Mouse (Mus musculus) MEL (cell line): ENCODE measurements around the gene Lefty1. TPM values are rescaled to one million over a fixed set of nuclear protein-coding genes. Genes with fewer than 3 reads are reported as not detected.

Experiments used
- DNase-seq: peaks from one replicate; pipeline ENCODE4 v3.0.0; 2011; ENCODE audit warnings: low read depth, low spot score
- H3K27ac ChIP-seq: 2 replicates; pipeline ENCODE4 v1.5.1; 2012; ENCODE audit warnings: low read depth, mild to moderate bottlenecking, control low read depth, low read length, moderate library complexity; ENCODE audit not compliant: control insufficient read depth
- H3K27me3 ChIP-seq, 2 experiments: fragments of 150-350 bp in 1 of 2; sonication (generic) in 1 of 2; 2 replicates each; pipeline ENCODE4 v1.6.1; 2012; ENCODE audit warnings: low read length in 2 of 2, mild to moderate bottlenecking in 2 of 2, improper control_type of control experiment in 1 of 2, moderate library complexity in 1 of 2; ENCODE audit not compliant: insufficient read depth in 2 of 2, control insufficient read depth in 1 of 2
- H3K36me3 ChIP-seq, 2 experiments: 2 replicates each; pipeline ENCODE4 v1.6.1; 2012 to 2014; ENCODE audit warnings: low read length in 2 of 2, improper control_type of control experiment in 1 of 2, inconsistent platforms in 1 of 2, mild to moderate bottlenecking in 1 of 2; ENCODE audit not compliant: insufficient read depth in 2 of 2, control insufficient read depth in 1 of 2
- H3K4me1 ChIP-seq, 2 experiments: fragments of 150-350 bp in 1 of 2; sonication (generic) in 1 of 2; 2 replicates each; pipeline ENCODE4 v1.6.1; 2012; ENCODE audit warnings: low read length in 2 of 2, improper control_type of control experiment in 1 of 2, mild to moderate bottlenecking in 1 of 2; ENCODE audit not compliant: insufficient read depth in 2 of 2, control insufficient read depth in 1 of 2
- H3K4me3 ChIP-seq, 2 experiments: fragments of 150-350 bp in 1 of 2; sonication (generic) in 1 of 2; 2 replicates each; pipeline ENCODE4 v1.5.1; 2012; ENCODE audit warnings: low read depth in 2 of 2, low read length in 2 of 2, mild to moderate bottlenecking in 2 of 2, moderate library complexity in 2 of 2, control low read depth in 1 of 2, improper control_type of control experiment in 1 of 2; ENCODE audit not compliant: control insufficient read depth in 1 of 2, insufficient read depth in 1 of 2
- H3K79me2 ChIP-seq: 2 replicates; pipeline ENCODE4 v1.6.1; 2012; ENCODE audit warnings: mild to moderate bottlenecking, low read length, moderate library complexity; ENCODE audit not compliant: control insufficient read depth, poor library complexity, insufficient read depth
- H3K9ac ChIP-seq: 2 replicates; pipeline ENCODE4 v1.6.1; 2012; ENCODE audit warnings: low read depth, mild to moderate bottlenecking, control low read depth, low read length, moderate library complexity; ENCODE audit not compliant: control insufficient read depth, poor library complexity, severe bottlenecking
- H3K9me3 ChIP-seq: fragments of 150-350 bp; sonication (generic); replicated peaks from 2 replicates; pipeline ENCODE4 v1.6.1; 2012; ENCODE audit warnings: mild to moderate bottlenecking, low read length, improper control_type of control experiment, moderate library complexity; ENCODE audit not compliant: insufficient read depth
- BHLHE40 ChIP-seq: IDR thresholded peaks from 2 replicates; pipeline ENCODE4 v1.6.1; 2012; ENCODE audit warnings: low read depth, mild to moderate bottlenecking, inconsistent platforms, low read length, improper control_type of control experiment, borderline replicate concordance
- CHD2 ChIP-seq: IDR thresholded peaks from 2 replicates; pipeline ENCODE4 v1.6.1; 2011; ENCODE audit warnings: low read length, improper control_type of control experiment
- E2F4 ChIP-seq: IDR thresholded peaks from 2 replicates; pipeline ENCODE4 v1.6.1; 2011; ENCODE audit warnings: low read depth, low read length, improper control_type of control experiment, borderline replicate concordance
- ELF1 ChIP-seq: IDR thresholded peaks from 2 replicates; pipeline ENCODE4 v1.6.1; 2014; ENCODE audit warnings: low read depth, mild to moderate bottlenecking, inconsistent platforms, low read length, improper control_type of control experiment, moderate library complexity
- EP300 ChIP-seq, 2 experiments: IDR thresholded peaks; 2 replicates each; pipeline ENCODE4 v1.6.1; 2011; ENCODE audit warnings: improper control_type of control experiment in 2 of 2, low read length in 2 of 2, low read depth in 1 of 2, mild to moderate bottlenecking in 1 of 2
- ETS1 ChIP-seq: IDR thresholded peaks from 2 replicates; pipeline ENCODE4 v1.6.1; 2012; ENCODE audit warnings: low read depth, mild to moderate bottlenecking, inconsistent platforms, low read length, improper control_type of control experiment, moderate library complexity
- GABPA ChIP-seq: IDR thresholded peaks from 2 replicates; pipeline ENCODE4 v1.6.1; 2012; ENCODE audit warnings: low read depth, mild to moderate bottlenecking, inconsistent platforms, low read length, improper control_type of control experiment, moderate library complexity
- GATA1 ChIP-seq: IDR thresholded peaks from 2 replicates; pipeline ENCODE4 v1.6.1; 2011; ENCODE audit warnings: low read depth, low read length, improper control_type of control experiment
- KAT2A ChIP-seq: conservative IDR thresholded peaks from 2 replicates; pipeline ENCODE4 v1.6.1; 2012; ENCODE audit warnings: low read depth, low read length, improper control_type of control experiment, inconsistent platforms
- MAFK ChIP-seq: IDR thresholded peaks from 2 replicates; pipeline ENCODE4 v1.6.1; 2011; ENCODE audit warnings: low read depth, mild to moderate bottlenecking, low read length, improper control_type of control experiment, borderline replicate concordance
- MAX ChIP-seq: IDR thresholded peaks from 2 replicates; pipeline ENCODE4 v1.6.1; 2011; ENCODE audit warnings: low read length, improper control_type of control experiment
- MEF2A ChIP-seq: IDR thresholded peaks from 2 replicates; pipeline ENCODE4 v1.6.1; 2014; ENCODE audit warnings: low read depth, mild to moderate bottlenecking, inconsistent platforms, low read length, improper control_type of control experiment; ENCODE audit not compliant: poor library complexity, insufficient replicate concordance, severe bottlenecking; ENCODE audit errors: extremely low read depth
- MXI1 ChIP-seq: IDR thresholded peaks from 2 replicates; pipeline ENCODE4 v1.6.1; 2011; ENCODE audit warnings: mild to moderate bottlenecking, low read depth, low read length, improper control_type of control experiment
- MYB ChIP-seq: IDR thresholded peaks from 2 replicates; pipeline ENCODE4 v1.6.1; 2011; ENCODE audit warnings: mild to moderate bottlenecking, low read depth, low read length, improper control_type of control experiment
- POLR2A ChIP-seq, 2 experiments: IDR thresholded peaks; 2 replicates each; pipeline ENCODE4 v1.6.1; 2011 to 2012; ENCODE audit warnings: low read length in 2 of 2, mild to moderate bottlenecking in 2 of 2, control low read depth in 1 of 2, improper control_type of control experiment in 1 of 2, low read depth in 1 of 2, moderate library complexity in 1 of 2; ENCODE audit not compliant: control insufficient read depth in 1 of 2, insufficient read depth in 1 of 2, poor library complexity in 1 of 2
- SIN3A ChIP-seq: IDR thresholded peaks from 2 replicates; pipeline ENCODE4 v1.6.1; 2012; ENCODE audit warnings: low read length, improper control_type of control experiment, inconsistent platforms
- TAL1 ChIP-seq: IDR thresholded peaks from 2 replicates; pipeline ENCODE4 v1.6.1; 2012; ENCODE audit warnings: mild to moderate bottlenecking, inconsistent platforms, low read length, moderate library complexity, mixed read lengths
- UBTF ChIP-seq: IDR thresholded peaks from 2 replicates; pipeline ENCODE4 v1.6.1; 2012; ENCODE audit warnings: low read depth, mild to moderate bottlenecking, inconsistent platforms, low read length, improper control_type of control experiment, moderate library complexity, borderline replicate concordance; ENCODE audit not compliant: insufficient read depth
- USF1 ChIP-seq: IDR thresholded peaks from 2 replicates; pipeline ENCODE4 v1.6.1; 2014; ENCODE audit warnings: low read depth, mild to moderate bottlenecking, inconsistent platforms, low read length, improper control_type of control experiment, moderate library complexity
- USF2 ChIP-seq, 2 experiments: IDR thresholded peaks; 2 replicates each; pipeline ENCODE4 v1.6.1; 2011 to 2012; ENCODE audit warnings: improper control_type of control experiment in 2 of 2, low read length in 2 of 2, borderline replicate concordance in 1 of 2, inconsistent platforms in 1 of 2, low read depth in 1 of 2, mild to moderate bottlenecking in 1 of 2; ENCODE audit not compliant: insufficient read depth in 1 of 2
- ZKSCAN1 ChIP-seq: IDR thresholded peaks from 2 replicates; pipeline ENCODE4 v1.6.1; 2012; ENCODE audit warnings: low read depth, mild to moderate bottlenecking, inconsistent platforms, low read length, improper control_type of control experiment, moderate library complexity
- ZMIZ1 ChIP-seq: IDR thresholded peaks from 2 replicates; pipeline ENCODE4 v1.6.1; 2012; ENCODE audit warnings: low read depth, mild to moderate bottlenecking, inconsistent platforms, low read length, improper control_type of control experiment, moderate library complexity
- ZNF384 ChIP-seq: IDR thresholded peaks from 2 replicates; pipeline ENCODE4 v1.6.1; 2012; ENCODE audit warnings: low read depth, mild to moderate bottlenecking, inconsistent platforms, low read length, improper control_type of control experiment
- polyA plus RNA-seq, 2 experiments: library from polyadenylated mRNA; stranded (reverse) in 1 of 2; unstranded in 1 of 2; fragments of >175 nt in 1 of 2; fragments of >200 nt in 1 of 2; gene quantifications; 2 replicates each; pipeline versions ENCODE4 v1.2.1 to v1.2.4; 2012; ENCODE audit warnings: low replicate concordance in 2 of 2, low read depth in 1 of 2; ENCODE audit not compliant: insufficient read length in 2 of 2, insufficient read depth in 1 of 2, missing spikeins in 1 of 2
- total RNA-seq: library from RNA; depleted of rRNA; stranded (reverse); fragments of 300-350 nt; gene quantifications from 2 replicates; pipeline ENCODE4 v1.2.3, GENCODE M21; 2012

The Lefty1 gene
- total and polyA plus RNA-seq, 3 experiments: 5.1 to 6.4 TPM; not detected in 1

GRCm38 (mm10) chr1:180952085-180952746 is 17.4 kb downstream of the Lefty1 start:
- no peak overlapping the region for H3K9ac ChIP-seq
- no peaks in the 10 kb centered on the region for H3K9me3 ChIP-seq
- no peaks in the 10 kb centered on the region for H3K36me3 ChIP-seq
- no peak for TF ChIP-seq MXI1
- TF ChIP-seq USF1: no peak
- TF ChIP-seq EP300 (IDR thresholded peaks at IDR 0.05; ENCODE audit: low read depth in 1 of 2, low read length in 2 of 2): no peak
- no peak for TF ChIP-seq ZMIZ1
- no peak for TF ChIP-seq E2F4
- no peak for TF ChIP-seq BHLHE40
- no peak for TF ChIP-seq KAT2A
- TF ChIP-seq MEF2A: no peak
- no peak for TF ChIP-seq UBTF
- TF ChIP-seq MAX: no peak
- TF ChIP-seq SIN3A: no peak
- no peak for TF ChIP-seq CHD2
- TF ChIP-seq ZKSCAN1: no peak
- TF ChIP-seq ELF1: no peak
- TF ChIP-seq USF2 (IDR thresholded peaks at IDR 0.05; ENCODE audit: borderline replicate concordance in 1 of 2, insufficient read depth in 1 of 2, low read depth in 1 of 2, low read length in 2 of 2): no peak
- no peak for DNase-seq
- H3K4me3 ChIP-seq: no peak overlapping the region
- no peaks in the 10 kb centered on the region for H3K4me1 ChIP-seq
- H3K27ac ChIP-seq: no peak overlapping the region
- H3K27me3 ChIP-seq: no peaks in the 10 kb centered on the region
- H3K79me2 ChIP-seq: no peaks in the 10 kb centered on the region

GRCm38 (mm10) chr1:180952808-180953207 is 18.0 kb downstream of the Lefty1 start:
- no peaks in the 10 kb centered on the region for H3K9me3 ChIP-seq
- H3K27ac ChIP-seq: no peak overlapping the region
- no peaks in the 10 kb centered on the region for H3K79me2 ChIP-seq
- no peaks in the 10 kb centered on the region for H3K4me1 ChIP-seq
- no peak overlapping the region for H3K4me3 ChIP-seq
- no peaks in the 10 kb centered on the region for H3K27me3 ChIP-seq
- H3K9ac ChIP-seq: no peak overlapping the region
- no peaks in the 10 kb centered on the region for H3K36me3 ChIP-seq
- DNase-seq: no peak
- TF ChIP-seq ETS1 (no peak), TAL1 (no peak), GABPA (no peak), MAFK (no peak), UBTF (no peak), GATA1 (no peak), MEF2A (no peak), EP300 (IDR thresholded peaks at IDR 0.05; ENCODE audit: low read depth in 1 of 2, low read length in 2 of 2) (no peak), CHD2 (no peak), MXI1 (no peak), ZNF384 (no peak), SIN3A (no peak), MYB (no peak), POLR2A (IDR thresholded peaks at IDR 0.05; ENCODE audit: control insufficient read depth in 1 of 2, insufficient read depth in 1 of 2, low read depth in 1 of 2, low read length in 2 of 2, poor library complexity in 1 of 2) (no peak)
- TF ChIP-seq, all 39 proteins: peak for 0
